Mouse (Mus musculus) G1E (cell line): Measurements from ENCODE around the gene Ggta1. TPM values are rescaled to one million over a fixed set of nuclear protein-coding genes. Genes with fewer than 3 reads are reported as not detected.
"Not testable (repeated sequence)": the region's sequence is repeated elsewhere in the genome, so short reads cannot be mapped to it uniquely, and the experiment has no call there.

Source experiments
- ATAC-seq: 2 replicates; pipeline ENCODE4 v1.8.0; 2016; ENCODE audit warnings: mild to moderate bottlenecking; ENCODE audit not compliant: insufficient number of reproducible peaks, poor library complexity, low FRiP score, severe bottlenecking; ENCODE audit errors: extremely low read depth
- DNase-seq: peaks from one replicate; pipeline ENCODE4 v3.0.0; 2012; ENCODE audit warnings: low spot score
- H3K27me3 ChIP-seq: 2 replicates; pipeline ENCODE4 v1.6.1; 2012; ENCODE audit warnings: mild to moderate bottlenecking, low read length, inconsistent platforms; ENCODE audit not compliant: insufficient read depth
- H3K36me3 ChIP-seq: replicated peaks from 2 replicates; pipeline ENCODE3; 2012; ENCODE audit warnings: mild to moderate bottlenecking, inconsistent platforms
- H3K4me1 ChIP-seq: 2 replicates; pipeline ENCODE4 v1.6.1; 2012; ENCODE audit warnings: low read depth, low read length, inconsistent platforms, mixed read lengths; ENCODE audit not compliant: insufficient read depth
- H3K4me3 ChIP-seq: 2 replicates; pipeline ENCODE4 v1.5.1; 2012; ENCODE audit warnings: low read depth, mild to moderate bottlenecking, inconsistent platforms, low read length, moderate library complexity, mixed read lengths
- H3K9me3 ChIP-seq: replicated peaks from 2 replicates; pipeline ENCODE4 v1.6.1; 2012; ENCODE audit warnings: inconsistent platforms
- CTCF ChIP-seq: IDR thresholded peaks from 2 replicates; pipeline ENCODE4 v1.5.1; 2012; ENCODE audit warnings: low read depth, low read length, inconsistent platforms, mixed read lengths
- GATA1 ChIP-seq: IDR thresholded peaks from 2 replicates; pipeline ENCODE4 v1.6.1; 2012; ENCODE audit warnings: borderline replicate concordance, low read length, inconsistent platforms, mixed read lengths
- GATA2 ChIP-seq: IDR thresholded peaks from 2 replicates; pipeline ENCODE4 v1.6.1; 2012; ENCODE audit warnings: low read depth, low read length, inconsistent platforms, borderline replicate concordance
- POLR2AphosphoS5 ChIP-seq: IDR thresholded peaks from 2 replicates; pipeline ENCODE4 v1.6.1; 2012; ENCODE audit warnings: low read depth, low read length, inconsistent platforms; ENCODE audit not compliant: insufficient replicate concordance
- TAL1 ChIP-seq: conservative IDR thresholded peaks from 2 replicates; pipeline ENCODE4 v1.6.1; 2012; ENCODE audit warnings: low read depth, low read length, inconsistent platforms, mixed read lengths
- polyA plus RNA-seq: library from polyadenylated mRNA; stranded (reverse); fragments of >175 nt; gene quantifications from 2 replicates; pipeline ENCODE4 v1.2.3, GENCODE M21; 2012
- total RNA-seq, 2 experiments: library from RNA; stranded (forward) in 1 of 2; stranded (reverse) in 1 of 2; fragments of 200-1000 nt in 1 of 2; fragments of >200 nt in 1 of 2; fragmentation: Nextera tagmentation in 1 of 2; gene quantifications; 2 replicates each; pipeline ENCODE4 v1.2.3; 2014 to 2017

The Ggta1 gene
- total and polyA plus RNA-seq, 3 experiments = 10.7 to 58.2 (median 27.2) TPM

- Histone ChIP-seq H3K27me3 (peaks cover 4% of the 10 kb centered on the region; the same call in 1 of the 2 replicates), H3K36me3 (peaks cover 24% of the 10 kb centered on the region), H3K4me3 (peak overlapping the region; percentile 76), H3K4me1 (peaks cover 39% of the 10 kb centered on the region), H3K9me3 (0 out of 2 replicates have a peak, but pooled peaks cover 2% of the 10 kb centered on the region)
- TF ChIP-seq CTCF (no peak), GATA2 (no peak), GATA1 (no peak), POLR2AphosphoS5 (no peak)
- DNase-seq (no peak), ATAC-seq (no peak)
These were observed 2.6 kb downstream of the Ggta1 start for GRCm38 (mm10) chr2:35460378-35460880.

DNA sequence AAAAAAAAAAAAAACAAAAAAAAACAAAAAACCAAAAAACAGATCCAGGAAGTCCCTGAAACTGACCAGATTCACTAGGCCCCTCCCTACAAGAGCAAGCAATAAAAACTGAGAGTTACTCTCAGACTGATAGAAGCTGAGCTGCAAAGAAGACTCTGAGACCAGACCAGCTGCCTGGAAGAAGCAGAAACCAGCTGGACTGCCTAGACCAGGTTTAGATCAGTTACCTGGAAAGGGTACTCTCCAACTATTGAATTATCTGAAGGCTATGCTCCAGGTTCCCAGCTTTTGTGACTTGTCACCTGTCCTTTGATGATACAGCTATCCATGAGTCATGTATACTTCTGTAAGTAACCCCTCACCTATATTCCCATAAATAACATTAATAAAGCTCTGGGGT lies 3.7 kb downstream of the Ggta1 start:
- no peak for ATAC-seq
- H3K4me3 ChIP-seq = no peak overlapping the region
- H3K9me3 ChIP-seq = 0 out of 2 replicates have a peak, but pooled peaks cover 2% of the 10 kb centered on the region
- peaks cover 36% of the 10 kb centered on the region for H3K4me1 ChIP-seq
- peaks cover 4% of the 10 kb centered on the region; the same call in 1 of the 2 replicates for H3K27me3 ChIP-seq
- TF ChIP-seq GATA1 (no peak), POLR2AphosphoS5 (no peak), TAL1 (no peak), CTCF (no peak), GATA2 (no peak)
- H3K36me3 ChIP-seq = peaks cover 28% of the 10 kb centered on the region
- no peak for DNase-seq

DNA sequence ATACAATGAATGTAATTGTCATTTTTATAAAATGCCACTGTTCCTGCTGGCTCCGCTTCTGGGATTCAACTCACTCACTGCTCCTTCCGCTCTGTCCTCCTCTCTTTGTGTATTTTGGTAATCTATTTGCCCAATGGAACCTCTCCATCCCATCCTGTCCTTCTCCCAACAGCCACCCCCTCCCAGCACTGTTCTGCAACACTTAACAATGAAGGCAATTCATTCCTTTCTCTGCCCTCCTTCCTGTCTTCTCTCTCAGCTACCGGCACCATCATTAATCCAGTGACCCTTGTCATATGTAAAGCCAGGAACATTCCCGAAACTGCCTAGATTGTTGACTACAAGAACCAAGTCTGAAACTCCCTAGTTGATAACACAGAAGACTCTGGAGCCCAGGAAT lies 4.6 kb downstream of the Ggta1 start:
- peaks cover 29% of the 10 kb centered on the region for H3K36me3 ChIP-seq
- H3K4me1 ChIP-seq = peaks cover 36% of the 10 kb centered on the region

DNA sequence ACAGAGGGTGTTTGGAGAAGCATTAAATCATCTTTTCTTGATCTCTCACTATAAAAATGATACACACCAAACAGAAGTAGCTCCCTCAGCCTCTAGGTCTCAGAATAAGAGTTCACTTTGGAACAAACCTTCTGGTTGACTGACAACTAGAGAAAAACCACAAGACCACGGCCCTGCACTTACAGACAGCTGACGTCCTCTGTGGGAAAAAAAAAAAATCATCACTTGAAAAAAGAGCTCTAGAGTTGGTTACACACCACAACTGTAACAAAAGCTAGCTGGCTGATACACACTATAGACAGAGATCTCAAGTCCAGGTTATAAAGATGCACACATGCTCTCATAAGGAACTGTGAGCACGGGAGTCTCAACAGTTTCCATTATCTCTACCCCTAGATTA lies 9.3 kb downstream of the Ggta1 start:
- Histone ChIP-seq H3K4me3 (no peak overlapping the region), H3K27me3 (no peaks in the 10 kb centered on the region), H3K9me3 (0 out of 2 replicates have a peak, but pooled peaks cover 2% of the 10 kb centered on the region), H3K36me3 (peaks cover 55% of the 10 kb centered on the region), H3K4me1 (peaks cover 63% of the 10 kb centered on the region)
- ATAC-seq (no peak), DNase-seq (no peak)
- TF ChIP-seq POLR2AphosphoS5 = no peak

More for the DNA sequence above, 4.6 kb downstream of the Ggta1 start:
- TF ChIP-seq GATA1 = no peak
- no peak for TF ChIP-seq GATA2
- TF ChIP-seq TAL1 = no peak
- no peak for TF ChIP-seq POLR2AphosphoS5
- no peak for TF ChIP-seq CTCF
- DNase-seq = no peak
- peaks cover 4% of the 10 kb centered on the region; the same call in 1 of the 2 replicates for H3K27me3 ChIP-seq
- 0 out of 2 replicates have a peak, but pooled peaks cover 2% of the 10 kb centered on the region for H3K9me3 ChIP-seq
- no peak overlapping the region for H3K4me3 ChIP-seq
- ATAC-seq = no peak

DNA sequence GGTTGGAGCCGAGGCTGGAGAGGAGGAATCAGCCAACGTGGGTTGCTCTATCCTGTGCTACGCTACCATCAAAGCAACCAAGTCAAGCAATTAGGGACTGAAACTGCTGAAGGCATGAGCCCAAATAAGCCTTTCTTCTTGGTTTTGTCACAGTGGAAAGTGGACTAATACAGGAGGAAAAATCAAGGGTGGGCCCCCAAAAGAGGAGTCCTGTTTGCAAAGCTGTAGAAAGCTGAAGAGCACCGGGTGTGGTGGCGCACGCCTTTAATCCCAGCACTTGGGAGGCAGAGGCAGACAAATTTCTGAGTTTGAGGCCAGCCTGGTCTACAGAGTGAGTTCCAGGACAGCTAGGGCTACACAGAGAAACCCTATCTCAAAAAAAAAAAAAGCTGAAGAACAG lies 10.3 kb downstream of the Ggta1 start:
- not testable (repeated sequence) for ATAC-seq, H3K4me3 ChIP-seq, H3K9me3 ChIP-seq, H3K27me3 ChIP-seq, DNase-seq
- H3K36me3 ChIP-seq = peaks cover 56% of the 10 kb centered on the region
- peaks cover 69% of the 10 kb centered on the region for H3K4me1 ChIP-seq

- no peak overlapping the region for H3K4me3 ChIP-seq
- DNase-seq (no peak), ATAC-seq (no peak)
- TF ChIP-seq GATA1 (no peak), GATA2 (no peak), CTCF (no peak), POLR2AphosphoS5 (no peak), TAL1 (no peak)
- H3K36me3 ChIP-seq = peaks cover 62% of the 10 kb centered on the region
- H3K9me3 ChIP-seq = no peaks in the 10 kb centered on the region
- peaks cover 79% of the 10 kb centered on the region for H3K4me1 ChIP-seq
- no peaks in the 10 kb centered on the region for H3K27me3 ChIP-seq
These were observed 11.5 kb downstream of the Ggta1 start for GRCm38 (mm10) chr2:35451484-35452050.

GRCm38 (mm10) chr2:35450856-35451255 lies 12.2 kb downstream of the Ggta1 start:
- ATAC-seq (no peak), DNase-seq (no peak)
- no peak for TF ChIP-seq GATA2
- TF ChIP-seq TAL1 = peak; percentile 19; the same call in 1 of the 2 replicates
- no peak for TF ChIP-seq GATA1
- no peak for TF ChIP-seq CTCF
- no peak for TF ChIP-seq POLR2AphosphoS5
- Histone ChIP-seq H3K36me3 (peaks cover 68% of the 10 kb centered on the region), H3K9me3 (no peaks in the 10 kb centered on the region), H3K4me1 (peaks cover 86% of the 10 kb centered on the region), H3K4me3 (no peak overlapping the region), H3K27me3 (no peaks in the 10 kb centered on the region)
